Mouse (Mus musculus): ENCODE data around the gene Gjb6.

Gene Gjb6

DNA sequence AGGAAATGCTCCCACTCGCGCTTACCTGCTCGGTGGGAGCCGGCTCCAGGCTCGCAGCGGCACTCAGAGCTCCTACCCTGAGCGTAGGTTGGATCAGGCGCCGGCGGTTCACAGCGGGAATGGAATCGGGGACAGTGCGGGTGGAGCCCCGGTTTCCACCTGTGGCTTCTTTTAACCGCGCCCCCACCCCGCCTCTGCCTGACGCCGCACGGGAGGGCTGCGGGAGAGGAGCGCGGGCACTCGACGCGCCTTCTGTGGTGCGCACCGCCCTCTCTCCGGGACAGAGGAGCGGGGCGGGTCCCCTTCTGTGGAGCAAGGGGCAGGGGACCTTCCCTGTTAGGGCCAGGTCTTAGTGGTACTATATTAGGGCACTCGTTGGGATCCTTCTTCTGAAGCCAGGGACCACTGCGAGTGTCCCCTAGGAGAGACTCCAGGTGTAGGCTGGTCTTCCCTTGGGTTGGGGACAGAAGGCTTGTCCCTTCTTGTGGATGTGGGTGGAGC, at the start of gene Gjb6:
Gene Gjb6 (minus strand): TSS at position 451 of the 501 bp plus-strand sequence.
- DNase-seq (ENCODE audit: extremely low spot score) = no peak

DNA sequence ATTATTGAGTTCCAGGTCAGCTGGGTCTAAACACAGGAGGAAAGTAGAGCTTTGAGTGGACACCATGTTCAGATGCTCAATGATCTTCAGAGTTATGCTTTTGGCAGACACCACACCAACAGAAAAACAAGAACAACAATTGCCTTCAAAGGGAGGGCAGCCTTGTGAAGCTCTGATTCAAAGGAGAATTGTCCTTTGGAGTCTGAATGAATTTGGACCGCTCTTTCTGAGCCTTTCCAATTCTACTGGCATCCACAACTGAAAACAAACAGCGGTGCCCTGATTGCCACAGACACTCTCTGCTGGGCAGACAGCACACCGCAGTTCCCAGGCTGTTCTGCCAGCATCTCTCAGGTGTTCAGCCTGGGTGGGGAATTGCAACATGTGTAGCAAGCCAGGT, 32.1 kb upstream of the Gjb6 start:
- DNase-seq (ENCODE audit: extremely low spot score) = no peak

DNA sequence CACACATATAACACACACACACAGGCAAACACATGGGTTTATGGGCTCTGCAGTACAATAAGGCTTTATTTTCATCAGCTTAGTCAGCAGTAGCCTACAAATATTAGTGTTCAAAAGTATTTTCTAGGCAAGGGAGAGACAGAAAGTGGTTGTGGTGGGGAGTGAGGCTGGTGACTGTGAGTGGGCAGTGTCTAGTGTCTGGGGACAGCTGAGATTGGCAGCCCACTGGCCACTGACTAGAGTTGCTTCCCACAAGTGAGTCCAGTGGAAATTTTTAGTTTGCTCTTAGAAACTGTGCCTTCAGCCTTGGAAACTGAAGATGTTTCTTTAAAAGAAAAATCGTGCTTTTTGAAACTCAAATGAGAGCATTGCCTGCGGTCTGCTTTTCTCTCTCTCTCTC, 28.4 kb upstream of the Gjb6 start:
- DNase-seq (ENCODE audit: extremely low spot score) = no peak

DNA sequence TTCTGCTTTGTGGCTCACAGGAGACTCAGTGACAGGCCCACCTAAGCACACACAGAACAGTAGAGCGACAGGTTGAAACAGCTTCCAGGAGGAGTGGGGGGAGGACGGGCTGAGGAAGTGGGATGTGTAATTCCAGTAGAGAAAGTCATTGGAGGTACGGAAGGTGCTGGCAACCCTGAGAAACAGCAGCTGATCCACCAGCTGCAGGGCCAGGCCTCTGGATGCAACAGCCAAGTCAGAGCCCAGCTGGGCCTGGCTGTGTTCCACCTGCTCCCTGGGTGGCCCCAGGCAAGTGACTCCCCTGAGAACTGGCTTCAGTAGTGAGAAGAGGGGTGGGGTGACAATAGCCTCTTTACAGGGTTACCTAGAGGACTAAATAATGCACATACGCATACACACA, 27.8 kb upstream of the Gjb6 start:
- DNase-seq (ENCODE audit: extremely low spot score) = no peak

DNA sequence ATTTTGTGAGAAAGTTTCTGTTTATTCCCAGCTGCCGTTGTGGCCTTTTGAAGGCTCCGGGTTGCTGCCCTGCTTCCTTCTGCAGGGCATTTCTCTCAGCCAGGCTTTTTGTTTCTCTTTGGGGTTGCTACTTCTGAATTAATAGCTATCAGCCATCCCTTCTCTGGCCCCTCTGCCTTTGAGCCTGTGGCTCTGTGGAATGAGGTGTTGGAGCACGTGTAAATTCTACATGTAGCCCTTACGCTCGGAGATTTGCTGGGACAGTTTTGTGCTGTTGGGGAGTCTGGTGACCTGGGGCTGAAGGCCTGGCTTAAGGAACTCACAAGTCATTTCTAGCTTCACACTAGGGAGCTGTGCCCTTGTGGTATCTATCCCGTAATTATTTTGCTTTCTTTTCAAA, 21.5 kb upstream of the Gjb6 start:
- no peak for DNase-seq (ENCODE audit: extremely low spot score)

DNA sequence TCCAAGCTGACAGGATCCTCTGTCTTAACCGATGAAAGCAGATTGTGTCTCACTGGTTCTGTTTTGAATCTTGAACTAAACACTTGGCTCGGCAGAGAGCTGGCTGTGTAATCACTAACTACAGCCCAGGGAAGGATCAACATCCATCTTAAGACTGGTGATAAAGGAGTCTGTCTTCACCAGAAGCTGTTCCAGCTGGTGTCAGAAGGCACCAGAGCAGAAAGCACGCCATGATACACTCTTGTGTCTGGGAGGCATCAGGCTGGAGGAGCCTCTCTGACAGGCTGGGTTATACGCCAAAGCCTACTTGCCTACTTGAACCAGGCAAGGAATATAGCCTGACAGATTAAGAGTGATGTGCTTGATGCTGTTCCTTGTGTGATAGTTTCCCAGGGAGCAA, 12.3 kb upstream of the Gjb6 start:
- no peak for DNase-seq (ENCODE audit: extremely low spot score)

DNA sequence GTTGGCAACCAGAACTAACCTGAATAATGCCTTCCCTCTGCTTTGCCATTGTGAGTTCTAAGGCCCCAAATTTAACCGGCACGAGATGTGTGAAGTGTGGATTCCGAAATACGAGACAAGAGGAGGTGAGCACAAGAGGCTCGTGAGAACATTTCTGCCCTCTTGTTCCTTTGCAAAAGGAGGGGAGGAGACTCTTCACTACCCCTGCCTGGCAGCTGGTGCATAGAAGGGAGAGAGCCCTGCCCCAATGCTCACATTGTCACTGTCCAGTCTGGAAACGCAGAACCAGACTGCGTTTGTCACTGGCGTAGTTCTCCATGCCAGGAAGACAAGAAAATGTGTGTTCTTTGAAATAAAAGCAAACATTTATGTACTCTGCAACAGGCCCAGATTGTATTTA, 1.9 kb upstream of the Gjb6 start:
- no peak for DNase-seq (ENCODE audit: extremely low spot score)

DNA sequence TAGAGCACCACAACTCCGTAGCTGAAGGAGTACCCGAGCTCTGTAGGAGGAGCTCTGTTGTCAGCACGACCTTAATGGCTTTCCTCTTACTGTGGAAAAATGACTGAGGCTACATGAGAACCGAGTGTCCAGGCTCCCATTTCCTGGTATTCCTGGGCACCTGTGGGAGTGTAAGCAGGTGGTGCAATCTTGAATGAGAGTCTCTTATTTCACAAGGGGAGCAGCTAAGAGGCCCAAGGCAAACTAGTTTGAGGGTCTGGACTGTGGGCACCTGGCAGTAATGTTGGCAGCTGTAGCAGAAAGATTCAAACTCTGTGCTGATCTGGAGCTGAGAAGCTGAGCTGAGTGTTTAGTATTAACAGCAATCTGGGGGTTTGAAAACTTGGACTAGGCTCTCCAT, 6.0 kb downstream of the Gjb6 start:
- DNase-seq (ENCODE audit: extremely low spot score) = no peak

DNA sequence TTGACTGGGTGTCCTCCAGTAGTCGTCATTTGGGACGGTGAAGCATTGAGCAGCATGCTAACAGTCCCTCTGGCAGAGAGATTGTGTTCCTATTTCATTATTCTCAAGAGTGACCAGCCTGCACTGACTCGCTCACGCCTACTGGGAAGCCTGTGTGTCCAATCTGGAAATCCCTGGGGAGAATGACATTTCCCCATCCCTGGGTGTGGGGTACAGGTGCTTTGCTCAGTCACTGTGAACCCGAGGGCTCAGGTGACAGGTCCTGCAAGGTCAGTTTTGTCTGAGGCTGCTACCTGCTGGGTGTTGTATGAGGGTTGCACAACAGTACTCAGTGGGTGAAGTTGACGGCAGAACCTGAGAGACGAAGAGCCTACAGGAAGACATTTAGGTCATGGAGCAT, 11.1 kb downstream of the Gjb6 start:
- no peak for DNase-seq (ENCODE audit: extremely low spot score)

DNA sequence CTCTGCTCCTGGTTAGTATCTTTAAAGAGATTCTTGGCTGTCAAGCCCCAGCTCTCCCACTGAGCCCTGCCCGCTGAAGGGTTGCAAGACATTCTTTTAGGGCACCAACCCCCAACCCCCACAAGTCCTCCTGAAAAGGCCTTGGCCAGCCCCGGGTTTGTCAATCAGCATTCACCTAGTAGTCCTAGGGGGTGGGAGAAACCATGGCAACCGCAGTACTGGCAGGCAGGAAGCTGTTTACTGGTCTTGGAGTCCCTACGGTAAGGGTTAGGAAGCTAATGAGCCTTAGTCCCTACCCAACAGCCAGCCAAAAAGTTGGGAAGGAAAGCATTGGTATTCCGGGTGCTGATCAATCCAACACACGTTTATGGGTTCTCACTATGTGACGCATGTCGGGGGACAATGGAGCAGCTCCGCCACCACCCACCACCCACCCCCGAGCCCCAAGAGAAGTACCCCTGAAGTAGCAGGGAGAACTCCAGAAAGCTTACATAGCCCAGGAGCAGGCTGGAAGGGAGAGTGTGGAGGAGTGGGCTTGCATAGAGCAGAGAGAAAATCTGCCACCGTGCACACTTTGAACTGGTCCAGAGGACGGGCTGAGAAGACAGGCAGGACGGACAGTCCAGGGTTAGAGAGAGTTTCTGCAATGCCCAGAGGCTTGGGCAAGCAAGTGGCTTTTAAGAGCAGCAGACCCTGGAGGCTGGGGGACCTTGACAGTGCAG, 17.4 kb downstream of the Gjb6 start, which contains the start of gene Gm4491:
Gene Gm4491 (minus strand): TSS at position 61 of the 722 bp plus-strand sequence.
- DNase-seq (ENCODE audit: extremely low spot score) = peak; percentile 68

DNA sequence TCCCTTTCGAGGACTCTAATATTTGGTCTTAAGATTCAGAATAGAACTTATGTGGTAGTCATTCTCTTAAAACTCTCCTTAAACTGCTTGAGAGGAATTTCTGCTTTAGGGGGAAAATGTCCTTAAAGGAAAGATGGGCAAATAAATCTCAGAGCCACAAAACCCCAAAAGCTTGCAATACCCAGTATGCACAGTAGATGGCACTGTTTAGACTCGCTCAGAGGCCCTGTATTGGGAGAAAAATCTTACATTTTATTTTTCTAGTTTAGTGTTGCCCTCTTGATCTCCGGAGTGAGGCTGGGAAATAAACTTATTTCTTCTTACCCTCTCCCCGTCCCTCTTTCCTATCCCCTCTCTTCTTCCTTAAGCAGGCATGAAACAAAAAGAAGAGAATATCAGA, 24.2 kb downstream of the Gjb6 start:
- DNase-seq (ENCODE audit: extremely low spot score) = peak; percentile 69

DNA sequence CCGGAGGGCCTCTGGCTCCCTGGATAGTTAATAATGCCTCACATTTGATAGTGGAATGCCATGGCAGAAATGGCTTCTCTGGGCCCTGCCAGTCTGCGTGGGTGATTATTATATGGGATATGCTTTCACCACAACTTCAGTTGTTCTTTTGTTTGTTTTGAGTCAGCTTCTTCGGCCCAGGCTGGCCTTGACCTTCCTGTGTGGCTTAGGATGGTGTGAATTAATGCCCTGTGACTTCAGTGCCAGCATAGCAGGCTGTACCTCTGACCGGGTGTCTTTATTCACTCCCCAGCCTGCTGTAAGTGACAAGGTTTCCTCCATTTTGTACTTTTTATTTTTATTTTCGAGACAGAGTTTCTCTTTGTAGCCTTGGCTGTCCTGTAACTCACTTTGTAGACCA, 25.5 kb downstream of the Gjb6 start:
- DNase-seq (ENCODE audit: extremely low spot score) = no peak

DNA sequence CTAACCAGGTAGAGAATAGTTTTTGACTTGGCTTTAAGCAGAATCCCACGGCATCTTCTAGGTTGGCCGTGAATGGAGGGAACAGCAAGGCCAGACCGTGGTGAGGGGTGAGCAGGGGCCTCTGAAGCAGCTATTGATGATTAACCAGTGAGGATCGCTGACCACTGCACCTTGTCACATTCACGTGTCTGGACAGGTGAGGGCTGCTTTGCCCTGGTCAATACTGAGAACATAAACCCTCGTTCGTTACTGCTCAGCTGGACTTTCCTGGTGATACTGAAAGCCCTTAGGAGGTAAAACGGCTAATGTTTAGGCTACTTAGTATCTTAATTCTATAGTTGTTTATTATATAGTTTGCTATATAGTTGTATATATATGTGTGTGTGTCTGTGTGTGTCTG, 26.3 kb downstream of the Gjb6 start:
- DNase-seq (ENCODE audit: extremely low spot score) = no peak

DNA sequence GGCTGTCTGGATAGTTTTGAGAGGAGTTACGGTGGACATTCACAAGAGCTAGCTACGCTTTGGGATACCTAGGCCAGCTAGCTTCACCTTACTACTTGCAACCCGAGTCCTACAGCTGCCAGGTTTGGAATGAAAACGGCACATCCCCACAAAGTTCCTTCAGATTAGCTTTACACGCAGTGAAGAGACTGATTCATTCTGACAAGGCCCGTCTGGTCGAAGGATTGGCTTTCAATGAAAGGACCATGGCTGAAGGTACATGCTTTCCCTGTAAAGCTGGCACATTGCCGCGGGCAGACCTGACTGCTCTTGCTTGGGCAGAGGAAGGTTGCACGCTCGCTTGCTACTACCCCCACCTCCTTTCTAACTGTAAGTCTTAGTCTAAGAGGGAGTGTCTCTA, 27.7 kb downstream of the Gjb6 start:
- DNase-seq (ENCODE audit: extremely low spot score) = no peak

DNA sequence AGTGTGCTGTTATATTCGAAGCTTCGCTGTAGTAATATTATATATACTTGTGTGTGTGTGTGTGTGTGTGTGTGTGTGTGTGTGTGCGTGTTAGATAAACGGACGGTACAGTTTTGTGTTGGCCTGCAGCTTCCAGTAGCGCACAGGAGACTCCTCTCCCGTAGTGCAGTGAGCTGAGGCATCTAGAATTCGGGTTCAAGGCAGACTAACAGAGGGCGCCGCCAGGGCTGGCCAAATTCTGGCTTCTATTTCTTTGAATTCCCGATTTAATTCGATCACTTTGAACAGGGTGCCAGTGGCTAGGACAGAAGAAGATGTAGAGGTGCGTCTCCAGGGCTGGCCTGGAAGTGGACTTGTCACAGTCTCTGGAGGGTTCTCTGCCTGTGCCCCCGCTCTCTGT, 28.3 kb downstream of the Gjb6 start:
- DNase-seq (ENCODE audit: extremely low spot score) = no peak

DNA sequence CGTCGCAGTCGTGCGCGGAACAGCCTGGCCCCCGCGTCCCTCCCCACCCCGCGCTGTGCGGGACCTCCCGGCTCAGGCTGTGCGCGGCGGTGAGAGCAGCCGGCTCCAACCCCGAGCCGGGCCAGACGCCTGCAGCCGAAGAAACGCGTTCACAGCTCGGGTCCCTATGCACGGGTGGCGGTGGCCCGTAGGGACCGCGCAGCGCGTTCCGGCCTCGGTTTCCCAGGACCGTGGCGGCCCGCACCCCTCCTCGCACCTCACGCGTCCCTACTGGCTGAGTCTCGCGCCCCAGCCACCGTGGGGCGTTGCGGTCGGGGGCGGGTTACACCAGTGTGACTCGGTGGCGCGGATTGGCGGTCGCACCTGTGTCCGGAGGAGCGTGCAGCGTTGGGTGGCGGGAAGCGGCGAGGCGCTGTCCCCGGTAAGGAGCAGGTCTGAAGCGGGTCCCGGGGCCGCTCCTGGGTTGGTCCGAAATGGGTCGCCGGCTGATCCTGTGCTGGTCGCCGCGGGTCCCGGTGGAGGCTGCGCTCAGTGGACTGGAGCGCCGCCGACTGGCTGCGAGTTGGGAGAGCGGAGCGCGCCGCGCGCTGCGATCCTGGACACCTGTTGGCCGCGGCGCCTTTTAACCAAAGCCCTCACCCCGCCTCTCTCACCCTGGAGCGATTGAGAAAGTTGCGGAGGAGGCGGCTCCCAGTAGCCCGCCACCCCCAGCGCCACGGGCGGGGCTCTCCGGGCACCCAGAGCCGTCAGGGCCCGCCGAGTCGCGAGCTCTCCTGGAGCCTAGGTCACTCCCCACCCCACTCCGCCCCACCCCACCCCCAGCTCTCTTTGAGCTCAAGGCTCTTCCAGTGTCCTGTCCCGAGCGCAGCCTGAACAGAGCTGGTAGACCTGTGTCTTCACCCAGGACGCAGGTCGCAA, 29.0 kb downstream of the Gjb6 start, which contains the start of gene Gjb2:
Gene Gjb2 (minus strand): TSS at position 597 of the 918 bp plus-strand sequence.
- DNase-seq (ENCODE audit: extremely low spot score) = peak; percentile 58

DNA sequence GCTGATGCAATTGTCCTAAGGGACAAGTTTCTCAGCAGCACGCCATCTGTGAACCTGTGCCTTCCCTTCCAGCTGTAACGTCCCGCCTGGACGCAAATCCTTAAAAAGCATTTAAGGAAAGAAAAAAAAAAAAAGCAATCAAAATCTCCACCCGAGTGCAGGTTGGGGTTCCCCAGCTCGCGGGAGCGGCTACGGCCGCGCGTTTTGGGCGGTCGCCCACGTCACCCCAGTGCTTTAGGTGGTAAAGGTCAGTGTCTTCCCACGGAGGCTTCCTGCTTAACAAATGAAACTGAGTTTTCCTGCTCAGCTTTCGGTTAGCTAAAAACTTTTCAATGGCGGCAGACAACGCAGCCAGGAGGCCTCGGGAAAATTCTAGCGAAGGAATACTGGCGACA, 29.7 kb downstream of the Gjb6 start:
- peak; percentile 18 for DNase-seq (ENCODE audit: extremely low spot score)

DNA sequence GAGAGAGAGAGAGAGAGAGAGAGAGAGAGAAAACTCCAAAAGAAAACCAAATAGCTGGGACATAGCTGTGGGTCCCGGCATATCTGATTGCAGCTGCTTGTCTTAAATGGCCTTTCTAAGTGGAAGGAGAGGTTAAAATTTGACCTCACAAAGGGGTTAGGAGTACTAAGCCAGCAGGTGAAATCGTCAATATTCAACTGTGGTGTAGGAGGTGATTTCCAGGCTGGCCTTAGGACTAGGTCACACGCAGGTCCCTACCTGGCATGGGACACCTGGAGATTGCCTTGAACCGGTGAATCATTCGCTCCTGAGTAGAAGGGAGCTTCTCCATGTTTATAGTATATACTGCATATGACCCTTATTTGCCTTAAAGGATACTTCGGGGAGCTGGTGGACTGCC, 30.3 kb downstream of the Gjb6 start:
- no peak for DNase-seq (ENCODE audit: extremely low spot score)

DNA sequence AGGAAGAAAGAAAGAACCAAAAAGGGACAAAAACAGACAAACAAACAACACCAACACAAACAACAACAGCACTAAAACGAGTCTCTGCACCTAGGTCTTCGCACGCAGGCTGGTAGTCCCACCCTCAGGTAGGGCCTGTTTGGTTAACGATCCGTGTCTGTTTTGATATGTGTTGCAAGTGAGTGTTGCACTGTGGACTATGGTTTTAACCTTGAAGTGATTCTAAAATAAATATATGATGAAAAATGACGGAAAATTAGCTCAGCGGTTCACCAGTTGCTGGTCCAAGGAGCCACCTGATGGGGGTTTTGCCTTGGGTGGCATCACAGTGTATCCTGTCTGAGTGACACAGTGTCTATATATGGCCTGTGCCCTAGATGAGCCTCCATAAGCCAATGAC, 31.8 kb downstream of the Gjb6 start:
- DNase-seq (ENCODE audit: extremely low spot score) = no peak

DNA sequence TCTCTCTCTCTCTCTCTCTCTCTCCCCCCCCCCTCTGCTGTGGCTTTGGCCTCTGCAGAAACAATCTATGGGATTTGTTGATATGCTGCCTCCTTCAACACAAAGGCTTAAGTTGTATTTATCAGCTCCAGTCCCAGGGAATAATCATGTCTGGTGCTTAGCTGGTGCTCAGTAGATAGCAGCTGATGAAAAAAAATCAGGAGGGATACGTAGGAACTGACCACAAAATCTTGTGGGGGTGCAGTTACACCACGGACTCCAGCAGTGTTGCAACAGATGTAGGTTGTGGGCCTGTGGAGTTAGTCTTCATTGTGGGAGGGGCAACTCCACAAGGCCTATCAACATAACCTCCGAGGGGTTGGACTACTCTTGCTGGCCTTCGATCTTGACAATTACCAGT, 37.6 kb downstream of the Gjb6 start:
- DNase-seq (ENCODE audit: extremely low spot score) = no peak

DNA sequence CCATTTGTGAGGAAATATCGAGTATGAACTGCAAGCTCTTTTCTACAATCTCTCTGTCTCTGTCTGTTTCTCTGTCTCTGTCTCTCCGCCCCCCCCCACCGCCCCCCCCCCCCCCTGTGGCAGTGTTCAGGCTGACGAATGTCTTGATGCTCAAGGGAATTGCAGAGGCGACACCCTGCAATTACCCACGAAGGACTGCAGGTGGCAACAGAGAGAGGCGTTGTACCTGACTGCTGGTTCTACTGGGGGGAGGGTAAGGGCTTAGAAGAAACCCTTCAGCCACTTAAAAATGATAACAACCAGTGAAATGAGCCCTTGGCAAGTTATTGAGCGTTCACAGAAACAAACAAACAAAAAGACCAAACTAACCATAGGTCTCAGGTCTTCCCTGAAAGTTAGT, 40.4 kb downstream of the Gjb6 start:
- peak; percentile 60 for DNase-seq (ENCODE audit: extremely low spot score)

DNA sequence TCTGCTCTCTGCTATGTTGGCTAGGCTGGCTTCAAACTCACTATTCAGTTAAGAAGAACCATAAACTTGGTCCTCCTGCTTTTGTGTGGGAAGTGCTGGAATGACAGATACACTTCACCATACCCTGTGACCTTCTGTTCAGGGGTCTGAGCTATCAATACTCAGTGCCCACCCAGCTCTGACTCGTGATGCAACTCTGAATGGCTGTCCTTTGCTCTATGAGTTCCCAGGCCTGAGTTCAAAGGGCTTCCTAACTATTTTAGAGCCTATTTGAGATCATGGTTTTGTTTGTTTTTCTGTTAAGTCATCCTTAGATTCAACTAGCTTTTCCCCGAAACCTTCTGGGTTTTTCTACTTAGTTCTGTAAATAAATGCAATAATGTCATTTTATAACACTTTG, 43.4 kb downstream of the Gjb6 start:
- DNase-seq (ENCODE audit: extremely low spot score) = no peak

DNA sequence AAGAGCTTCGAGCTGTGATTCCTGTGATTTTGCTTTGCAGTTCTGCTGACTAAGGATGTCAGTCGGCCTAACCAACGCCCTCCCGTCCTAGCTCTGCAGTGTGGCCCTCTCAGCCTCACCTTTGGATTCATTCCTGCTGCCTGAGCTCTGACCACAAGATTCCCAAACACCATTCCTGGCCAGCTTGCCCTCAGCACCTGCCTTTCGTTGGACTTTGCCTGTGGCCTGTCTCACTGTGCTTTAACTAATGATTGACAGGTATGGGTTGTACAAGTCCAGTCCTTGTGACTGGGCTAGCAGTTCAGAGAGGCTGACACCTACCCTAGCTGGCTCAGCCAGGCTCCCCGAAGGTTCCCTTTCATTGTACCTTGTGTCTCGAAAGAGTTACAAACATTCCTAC, 44.3 kb downstream of the Gjb6 start:
- DNase-seq (ENCODE audit: extremely low spot score) = no peak
